In genomic region chr9:21545916-21546788, GRCm38 (mm10) we compare ENCODE assay signal across 8 mouse cellular contexts. TPM values are rescaled to one million over a fixed set of nuclear protein-coding genes. Genes with fewer than 3 reads are reported as not detected.
DNase-seq lines count a peak whose midpoint lies in the region; ATAC-seq lines count a peak whose summit lies in the region.

No protein-coding gene starts in this region.

- peak overlapping the region; percentile 98 for H3K9ac ChIP-seq in hindbrain, embryonic 14.5 days

- WGBS in hindbrain, embryonic 14.5 days = under 1% methylated on average over 56 of the region's 67 CpGs

- peak; percentile 94 for ATAC-seq in hindbrain, embryonic 14.5 days (ENCODE audit: low FRiP score)

- peaks cover 15% of the 10 kb centered on the region for H3K36me3 ChIP-seq in hindbrain, embryonic 14.5 days (replicated peaks; ENCODE audit: control insufficient read depth, insufficient read depth)

- DNase-seq in R1 (ENCODE audit: low read depth, low spot score) = peak; percentile 99
- DNase-seq in cerebellum, postnatal 25 days = peak; percentile 100
- peak; percentile 95 to 97 for DNase-seq in frontal cortex, postnatal 25 days (ENCODE audit: low spot score in 2 of 2)
- peak; percentile 99 for DNase-seq in hindbrain, embryonic 14.5 days (ENCODE audit: low spot score)
- peak; percentile 99 to 100 for DNase-seq in layer of hippocampus, postnatal 36 days
- DNase-seq in lung, postnatal 36 days = peak; percentile 99
- peak; percentile 99 for DNase-seq in retina, postnatal 1 day
- peak; percentile 99 for DNase-seq in urinary bladder, adult 18-20 months (ENCODE audit: low spot score in 2 of 2)

- no peaks in the 10 kb centered on the region for H3K9me3 ChIP-seq in hindbrain, embryonic 14.5 days (ENCODE audit: control insufficient read depth, low read length)

- peak overlapping the region; percentile 74 for H3K4me2 ChIP-seq in hindbrain, embryonic 14.5 days (replicated peaks)

- H3K27ac ChIP-seq in hindbrain, embryonic 14.5 days = peak overlapping the region; percentile 98

- H3K4me1 ChIP-seq in hindbrain, embryonic 14.5 days (replicated peaks; ENCODE audit: control insufficient read depth, insufficient read depth, low read length) = peaks cover 15% of the 10 kb centered on the region

- H3K27me3 ChIP-seq in hindbrain, embryonic 14.5 days (ENCODE audit: control insufficient read depth, insufficient read depth, low read length) = no peaks in the 10 kb centered on the region

- H3K4me3 ChIP-seq in hindbrain, embryonic 14.5 days (replicated peaks; ENCODE audit: low read length) = peak overlapping the region; percentile 83

RNA-seq across cellular contexts. Expression of gene Carm1, which starts 0.5 kb away (rescaled TPM):
- 37.0 and 41.3 TPM in 2 replicates for polyA plus RNA-seq in hindbrain, embryonic 14.5 days (2014; fragmentation: Nextera tagmentation; extraction: Ambion mirVana)
- 10 to 100 TPM; 75.6 to 81.5 TPM for total RNA-seq in layer of hippocampus, postnatal 36 days (2021)

RNA-seq across cellular contexts. Expression of gene AB124611, which starts 20.2 kb away (rescaled TPM):
- polyA plus RNA-seq in hindbrain, embryonic 14.5 days (2014; fragmentation: Nextera tagmentation; extraction: Ambion mirVana) = 0.99 and 2.0 TPM in 2 replicates
- total RNA-seq in layer of hippocampus, postnatal 36 days (2021) = under 1 TPM in 1 of 2 experiments, not detected in 1; 0.33 TPM

RNA-seq across cellular contexts. Expression of gene Tmed1, which starts 36.1 kb away (rescaled TPM):
- 46.3 and 51.1 TPM in 2 replicates for polyA plus RNA-seq in hindbrain, embryonic 14.5 days (2014; fragmentation: Nextera tagmentation; extraction: Ambion mirVana)
- 10 to 100 TPM; 10.6 to 11.4 TPM for total RNA-seq in layer of hippocampus, postnatal 36 days (2021)

RNA-seq across cellular contexts. Expression of gene Timm29, which starts 46.4 kb away (rescaled TPM):
- 74.0 and 83.0 TPM in 2 replicates for polyA plus RNA-seq in hindbrain, embryonic 14.5 days (2014; fragmentation: Nextera tagmentation; extraction: Ambion mirVana)
- total RNA-seq in layer of hippocampus, postnatal 36 days (2021) = 10 to 100 TPM; 58.9 to 59.4 TPM

RNA-seq across cellular contexts. Expression of gene Yipf2, which starts 46.5 kb away (rescaled TPM):
- polyA plus RNA-seq in hindbrain, embryonic 14.5 days (2014; fragmentation: Nextera tagmentation; extraction: Ambion mirVana) = 17.2 and 18.7 TPM in 2 replicates
- total RNA-seq in layer of hippocampus, postnatal 36 days (2021) = 10 to 100 TPM; 17.8 to 18.4 TPM

Comparison
In these comparisons a context has a peak if more than half of its experiments do, and no peak if none do; other contexts are left out.
1. Peak in every context shown above with its lines: DNase-seq, ATAC-seq, H3K4me3 ChIP-seq and H3K27ac ChIP-seq.